Mouse (Mus musculus): ENCODE measurements around the gene Igf2bp3. TPM values are rescaled to one million over a fixed set of nuclear protein-coding genes. Genes with fewer than 3 reads are reported as not detected.
"Not testable (repeated sequence)": the region's sequence is repeated elsewhere in the genome, so short reads cannot be mapped to it uniquely, and the experiment has no call there.

The Igf2bp3 gene
- 79.9 and 81.4 TPM in 2 replicates for polyA plus RNA-seq (2015; fragmentation: Nextera tagmentation; extraction: Ambion mirVana)

DNA sequence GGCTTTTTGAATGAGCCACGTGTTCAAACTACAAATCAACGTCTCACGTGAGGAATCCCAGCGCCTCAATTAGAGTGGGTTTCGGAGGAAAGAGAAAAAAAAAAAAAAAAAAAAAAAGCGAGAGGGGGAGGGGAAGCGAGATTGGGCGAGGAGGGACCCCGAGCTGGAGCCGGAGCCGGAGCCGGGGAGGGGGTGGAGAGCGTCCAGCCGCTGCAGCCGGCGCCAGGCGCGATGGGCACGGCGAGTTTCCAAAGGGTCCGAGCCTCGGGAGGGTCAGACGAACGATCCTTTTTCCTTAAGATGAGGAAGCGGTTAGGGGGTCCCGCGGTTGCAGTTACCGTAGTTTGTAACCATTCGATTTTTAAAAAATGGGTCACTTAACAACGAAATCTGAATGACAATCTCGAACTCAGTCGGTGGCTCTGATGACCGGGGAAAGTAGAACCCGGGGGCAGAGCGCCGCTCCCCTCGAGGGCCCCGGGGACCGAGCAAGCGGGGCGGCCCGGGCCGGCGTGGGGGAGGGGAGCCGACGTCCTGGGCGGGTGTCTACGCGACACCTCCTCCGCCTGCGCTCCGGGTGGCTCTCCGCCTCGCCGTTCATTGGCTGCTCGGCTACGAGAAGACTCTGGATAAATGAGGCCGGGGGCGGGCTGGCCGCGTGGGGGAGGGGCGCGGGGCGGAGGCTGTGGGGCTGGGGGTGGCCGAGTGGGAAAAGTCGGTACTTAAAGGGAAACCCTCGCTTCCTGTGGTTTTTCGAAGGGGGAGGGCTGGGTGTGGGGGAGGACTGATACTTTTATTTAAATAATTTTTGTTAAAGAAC lies at the start of gene Igf2bp3:
Gene Igf2bp3 (minus strand): TSS at position 30 of the 820 bp plus-strand sequence.
- H3K9ac ChIP-seq = peak within 1 kb of the TSS; percentile 97
- peak within 1 kb of the TSS; percentile 94 for H3K4me2 ChIP-seq (replicated peaks)
- under 1% methylated on average over 68 of the region's 68 CpGs for WGBS
- peaks cover 36% of the 10 kb centered on the region for H3K4me1 ChIP-seq
- peak; percentile 81 for ATAC-seq (ENCODE audit: low FRiP score, low read depth)
- H3K27me3 ChIP-seq = no peaks in the 10 kb centered on the region
- no peaks in the 10 kb centered on the region for H3K36me3 ChIP-seq
- H3K27ac ChIP-seq = peak within 1 kb of the TSS; percentile 99
- no peaks in the 10 kb centered on the region for H3K9me3 ChIP-seq
- peak within 1 kb of the TSS; percentile 94 for H3K4me3 ChIP-seq

- not testable (repeated sequence) for H3K27me3 ChIP-seq; H3K36me3 ChIP-seq; H3K9ac ChIP-seq; H3K4me3 ChIP-seq; H3K9me3 ChIP-seq; H3K27ac ChIP-seq; ATAC-seq (ENCODE audit: low FRiP score, low read depth)
- Histone ChIP-seq H3K4me2 (replicated peaks) (peak overlapping the region; percentile 74), H3K4me1 (peaks cover 24% of the 10 kb centered on the region)
- WGBS = 87% methylated on average over 7 of the region's 7 CpGs
Measured at GRCm38 (mm10) chr6:49264446-49264845, 49.7 kb upstream of the Igf2bp3 start.

GRCm38 (mm10) chr6:49263847-49264243 lies 49.1 kb upstream of the Igf2bp3 start, which contains the start of gene Tra2a:
Tra2a (minus strand) TSS chr6:49264033.
- Histone ChIP-seq H3K4me2 (replicated peaks) (peak within 1 kb of the TSS; percentile 74), H3K9ac (peak within 1 kb of the TSS; percentile 100), H3K4me3 (peak within 1 kb of the TSS; percentile 100), H3K9me3 (no peaks in the 10 kb centered on the region), H3K4me1 (peaks cover 24% of the 10 kb centered on the region), H3K36me3 (no peaks in the 10 kb centered on the region), H3K27me3 (no peaks in the 10 kb centered on the region), H3K27ac (peak within 1 kb of the TSS; percentile 98)
- peak; percentile 92 for ATAC-seq (ENCODE audit: low FRiP score, low read depth)
- WGBS = 0% methylated on average over 39 of the region's 39 CpGs

DNA sequence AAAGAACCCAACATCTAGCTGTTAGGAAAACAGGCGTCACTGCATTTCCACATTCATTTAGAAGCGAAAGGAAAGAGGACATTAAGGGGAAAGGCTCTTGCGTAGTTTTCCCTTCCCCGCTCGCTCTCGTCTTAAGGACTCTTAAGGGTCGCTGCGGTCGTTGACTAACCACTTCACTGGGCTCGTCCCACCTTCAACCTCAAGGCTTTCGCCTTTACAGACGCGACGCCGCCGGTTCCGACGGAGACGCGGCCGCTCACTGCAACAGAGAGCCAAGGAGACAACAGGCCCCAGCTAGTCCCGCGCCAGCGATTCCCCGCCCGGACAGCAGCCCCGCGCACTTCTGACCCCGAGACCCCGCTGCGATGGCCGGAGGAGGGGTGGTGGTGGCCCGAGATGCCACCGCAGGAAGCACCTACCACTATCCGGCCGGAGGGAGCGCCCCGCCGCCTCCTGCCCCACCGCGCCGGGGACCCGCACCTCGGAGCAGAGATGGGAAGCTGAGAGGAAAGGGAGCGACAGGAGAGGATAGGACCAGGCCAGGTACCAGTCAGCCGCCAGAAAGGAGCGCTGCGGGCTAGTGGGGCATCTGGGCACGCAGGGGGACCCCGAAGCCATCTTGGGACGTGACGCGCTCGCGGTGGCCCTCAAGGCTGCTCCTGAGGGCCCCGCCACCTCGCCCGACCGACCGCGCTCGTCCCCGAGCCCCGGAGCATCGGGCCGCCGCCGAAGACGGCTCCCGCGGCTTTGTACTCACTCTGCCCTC lies 48.5 kb upstream of the Igf2bp3 start:
- peak overlapping the region; percentile 100 for H3K9ac ChIP-seq
- peaks cover 24% of the 10 kb centered on the region for H3K4me1 ChIP-seq
- no peaks in the 10 kb centered on the region for H3K36me3 ChIP-seq
- ATAC-seq (ENCODE audit: low FRiP score, low read depth) = peak; percentile 74
- H3K27me3 ChIP-seq = no peaks in the 10 kb centered on the region
- no peaks in the 10 kb centered on the region for H3K9me3 ChIP-seq
- H3K4me2 ChIP-seq (replicated peaks) = peak overlapping the region; percentile 74
- H3K27ac ChIP-seq = peak overlapping the region; percentile 98
- under 1% methylated on average over 67 of the region's 71 CpGs for WGBS
- peak overlapping the region; percentile 100 for H3K4me3 ChIP-seq

- Histone ChIP-seq H3K27ac (0 out of 2 replicates have a peak overlapping the region, but pooled peaks have one; percentile 98), H3K27me3 (no peaks in the 10 kb centered on the region), H3K4me1 (peaks cover 24% of the 10 kb centered on the region), H3K9ac (peak overlapping the region; percentile 100), H3K9me3 (no peaks in the 10 kb centered on the region), H3K4me3 (peak overlapping the region; percentile 100), H3K4me2 (replicated peaks) (peak overlapping the region; percentile 74), H3K36me3 (no peaks in the 10 kb centered on the region)
- under 1% methylated on average over 9 of the region's 9 CpGs for WGBS
- ATAC-seq (ENCODE audit: low FRiP score, low read depth) = no peak
Measured at GRCm38 (mm10) chr6:49262421-49262820, 47.7 kb upstream of the Igf2bp3 start.

- peak overlapping the region; percentile 12; the same call in 1 of the 2 replicates for H3K27ac ChIP-seq
- no peak overlapping the region for H3K4me3 ChIP-seq
- H3K9me3 ChIP-seq = no peaks in the 10 kb centered on the region
- H3K36me3 ChIP-seq = no peaks in the 10 kb centered on the region
- no peaks in the 10 kb centered on the region for H3K27me3 ChIP-seq
- no peak for ATAC-seq (ENCODE audit: low FRiP score, low read depth)
- peaks cover 27% of the 10 kb centered on the region for H3K4me1 ChIP-seq
- H3K9ac ChIP-seq = no peak overlapping the region
- H3K4me2 ChIP-seq (replicated peaks) = peak overlapping the region; percentile 28
- 26% methylated on average over 5 of the region's 5 CpGs for WGBS
Measured at GRCm38 (mm10) chr6:49259711-49260110, 45.0 kb upstream of the Igf2bp3 start.

DNA sequence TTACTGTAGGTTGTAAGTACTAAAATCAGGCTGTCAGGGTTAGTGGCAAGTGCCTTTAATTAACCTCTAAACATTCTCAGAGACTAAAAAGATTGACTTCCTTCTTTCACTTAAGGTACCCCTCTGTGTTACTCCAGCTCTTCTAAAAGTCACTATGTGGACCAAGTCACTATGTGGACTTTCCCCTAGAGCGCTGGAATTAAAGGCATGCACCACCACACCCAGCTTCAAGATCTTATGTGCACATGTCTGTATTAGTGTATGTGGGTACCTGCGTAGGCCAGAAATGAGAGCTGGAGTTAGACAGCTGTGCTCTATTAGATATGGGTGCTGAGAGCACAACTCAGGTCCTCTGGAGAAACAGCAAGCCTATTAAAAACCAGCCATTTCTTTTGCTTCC lies 43.1 kb upstream of the Igf2bp3 start:
- Histone ChIP-seq H3K27me3 (no peaks in the 10 kb centered on the region), H3K4me3 (no peak overlapping the region), H3K4me1 (peaks cover 31% of the 10 kb centered on the region), H3K36me3 (no peaks in the 10 kb centered on the region), H3K4me2 (replicated peaks) (no peak overlapping the region), H3K27ac (no peak overlapping the region), H3K9ac (no peak overlapping the region), H3K9me3 (no peaks in the 10 kb centered on the region)
- ATAC-seq (ENCODE audit: low FRiP score, low read depth) = no peak
- 90% methylated on average over 2 of the region's 2 CpGs for WGBS

GRCm38 (mm10) chr6:49252207-49252606 lies 37.5 kb upstream of the Igf2bp3 start:
- H3K9me3 ChIP-seq = no peaks in the 10 kb centered on the region
- no peak overlapping the region for H3K4me3 ChIP-seq
- no peaks in the 10 kb centered on the region for H3K27me3 ChIP-seq
- ATAC-seq (ENCODE audit: low FRiP score, low read depth) = no peak
- H3K9ac ChIP-seq = no peak overlapping the region
- no peak overlapping the region for H3K4me2 ChIP-seq (replicated peaks)
- no peak overlapping the region for H3K27ac ChIP-seq
- peaks cover 41% of the 10 kb centered on the region for H3K36me3 ChIP-seq
- peaks cover 7% of the 10 kb centered on the region; the same call in 1 of the 2 replicates for H3K4me1 ChIP-seq
- 94% methylated on average over 8 of the region's 8 CpGs for WGBS

DNA sequence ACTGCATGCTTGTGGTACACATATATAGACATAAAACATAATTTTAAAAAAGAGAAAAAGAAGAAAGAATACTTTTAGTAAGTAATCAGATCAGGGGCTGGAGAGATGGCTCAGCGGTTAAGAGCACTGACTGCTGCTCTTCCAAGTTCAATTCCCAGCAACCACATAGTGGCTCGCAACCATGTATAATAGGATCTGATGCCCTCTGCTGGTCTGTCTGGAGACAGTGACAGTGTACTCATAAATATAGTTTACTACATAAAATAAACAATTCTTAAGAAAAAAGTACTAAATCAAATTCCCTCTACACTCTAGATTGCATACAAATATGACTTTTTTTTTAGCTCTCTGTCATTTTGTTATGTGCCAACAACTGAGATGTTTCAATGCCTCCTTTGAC lies 36.4 kb upstream of the Igf2bp3 start:
- WGBS = 96% methylated on average over 2 of the region's 2 CpGs
- H3K9me3 ChIP-seq = no peaks in the 10 kb centered on the region
- peaks cover 50% of the 10 kb centered on the region for H3K36me3 ChIP-seq
- no peaks in the 10 kb centered on the region for H3K27me3 ChIP-seq
- H3K9ac ChIP-seq = no peak overlapping the region
- ATAC-seq (ENCODE audit: low FRiP score, low read depth) = no peak
- H3K27ac ChIP-seq = no peak overlapping the region
- no peak overlapping the region for H3K4me2 ChIP-seq (replicated peaks)
- H3K4me3 ChIP-seq = no peak overlapping the region
- peaks cover 7% of the 10 kb centered on the region; the same call in 1 of the 2 replicates for H3K4me1 ChIP-seq

DNA sequence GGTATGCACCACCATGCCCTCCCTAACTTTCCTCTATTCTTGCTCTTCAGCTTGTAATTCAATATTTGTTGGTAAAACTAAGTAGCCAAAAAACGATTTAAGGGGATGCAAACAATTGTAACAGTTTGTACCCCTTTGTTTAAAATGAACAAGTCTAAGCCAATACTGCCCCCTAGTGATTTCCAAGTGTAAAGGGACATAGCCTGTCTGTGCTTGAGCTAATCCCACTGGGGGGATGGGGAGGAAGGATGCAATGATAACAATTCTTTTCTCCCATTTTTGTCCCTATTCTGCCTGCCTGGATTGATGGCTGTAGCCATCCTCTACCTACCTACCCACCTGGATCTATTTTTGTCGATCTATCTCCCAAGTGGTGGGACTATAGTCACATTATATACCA lies 32.5 kb upstream of the Igf2bp3 start:
- no peak overlapping the region for H3K4me2 ChIP-seq (replicated peaks)
- no peak overlapping the region for H3K9ac ChIP-seq
- no peak for ATAC-seq (ENCODE audit: low FRiP score, low read depth)
- no peaks in the 10 kb centered on the region for H3K4me1 ChIP-seq
- 65% methylated on average over 2 of the region's 2 CpGs for WGBS
- H3K27ac ChIP-seq = no peak overlapping the region
- H3K36me3 ChIP-seq = peaks cover 83% of the 10 kb centered on the region
- H3K4me3 ChIP-seq = no peak overlapping the region
- no peaks in the 10 kb centered on the region for H3K9me3 ChIP-seq
- no peaks in the 10 kb centered on the region for H3K27me3 ChIP-seq

GRCm38 (mm10) chr6:49242331-49242730 lies 27.6 kb upstream of the Igf2bp3 start:
- Histone ChIP-seq H3K27me3 (no peaks in the 10 kb centered on the region), H3K9ac (no peak overlapping the region), H3K36me3 (peaks cover 57% of the 10 kb centered on the region), H3K4me1 (no peaks in the 10 kb centered on the region), H3K9me3 (no peaks in the 10 kb centered on the region), H3K27ac (no peak overlapping the region), H3K4me3 (no peak overlapping the region), H3K4me2 (replicated peaks) (no peak overlapping the region)
- 96% methylated on average over 1 of the region's 1 CpGs for WGBS
- ATAC-seq (ENCODE audit: low FRiP score, low read depth) = no peak

GRCm38 (mm10) chr6:49241562-49241961 lies 26.8 kb upstream of the Igf2bp3 start:
- Histone ChIP-seq H3K27ac (no peak overlapping the region), H3K4me2 (replicated peaks) (no peak overlapping the region), H3K4me3 (no peak overlapping the region), H3K36me3 (peaks cover 52% of the 10 kb centered on the region), H3K9me3 (no peaks in the 10 kb centered on the region), H3K9ac (no peak overlapping the region), H3K27me3 (no peaks in the 10 kb centered on the region), H3K4me1 (no peaks in the 10 kb centered on the region)
- WGBS = 90% methylated on average over 1 of the region's 1 CpGs
- ATAC-seq (ENCODE audit: low FRiP score, low read depth) = no peak

Data from limb, embryonic 13.5 days (tissue).